Mouse (Mus musculus) stomach, postnatal 0 days (tissue): ENCODE measurements around the gene Galnt4. TPM values are rescaled to one million over a fixed set of nuclear protein-coding genes. Genes with fewer than 3 reads are reported as not detected.
"Not testable (repeated sequence)": the region's sequence is repeated elsewhere in the genome, so short reads cannot be mapped to it uniquely, and the experiment has no call there.

Experiments used
- ATAC-seq: fragments of 200-750 bp; cut with Nextera tagmentation; 2 replicates; pipeline ENCODE4 v1.8.0; 2017; ENCODE audit not compliant: low FRiP score, low TSS enrichment
- DNase-seq: peaks from one replicate; pipeline ENCODE4 v3.0.0-alpha.2; 2016; ENCODE audit warnings: low spot score
- H3K27ac ChIP-seq: fragments of 300-500 bp; sonication (generic); replicated peaks from 2 replicates; pipeline ENCODE4 v1.5.1; 2014; ENCODE audit warnings: mild to moderate bottlenecking, control low read depth
- H3K27me3 ChIP-seq: fragments of 300-500 bp; sonication (generic); 2 replicates; pipeline ENCODE4 v1.6.1; 2014; ENCODE audit warnings: low read length; ENCODE audit not compliant: control insufficient read depth, insufficient read depth
- H3K36me3 ChIP-seq: fragments of 300-500 bp; sonication (generic); 2 replicates; pipeline ENCODE4 v1.6.1; 2014; ENCODE audit warnings: low read length, mixed read lengths; ENCODE audit not compliant: control insufficient read depth, insufficient read depth
- H3K4me1 ChIP-seq: fragments of 300-500 bp; sonication (generic); replicated peaks from 2 replicates; pipeline ENCODE4 v1.6.1; 2014; ENCODE audit warnings: antibody characterized with exemption; ENCODE audit not compliant: control insufficient read depth, insufficient read depth
- H3K4me2 ChIP-seq: fragments of 300-500 bp; sonication (generic); replicated peaks from 2 replicates; pipeline ENCODE4 v1.6.1; 2014; ENCODE audit warnings: low read depth, mild to moderate bottlenecking, control low read depth, moderate library complexity
- H3K4me3 ChIP-seq: fragments of 300-500 bp; sonication (generic); 2 replicates; pipeline ENCODE4 v1.5.1; 2014; ENCODE audit warnings: low read depth, low read length, control low read depth
- H3K9ac ChIP-seq: fragments of 300-500 bp; sonication (generic); 2 replicates; pipeline ENCODE4 v1.6.1; 2014; ENCODE audit warnings: mild to moderate bottlenecking, low read length, control low read depth, mixed read lengths
- H3K9me3 ChIP-seq: fragments of 300-500 bp; sonication (generic); 2 replicates; pipeline ENCODE4 v1.6.1; 2016; ENCODE audit warnings: low read length; ENCODE audit not compliant: control insufficient read depth
- CTCF ChIP-seq: IDR thresholded peaks from 2 replicates; pipeline ENCODE4 v1.5.1; 2016; ENCODE audit warnings: antibody characterized with exemption, low read depth, mild to moderate bottlenecking, moderate library complexity
- EP300 ChIP-seq: optimal IDR thresholded peaks from 2 replicates; pipeline ENCODE3; 2016; ENCODE audit warnings: antibody characterized with exemption
- WGBS: fragments of 180-500 bp; shearing (Covaris S2); extraction: QIAGEN DNeasy Blood & Tissue Kit; methylation state at CpG from one replicate; pipeline ENCODE4 v1.1.7; 2014; 5-methylcytosine and 5-hydroxymethylcytosine counted together
- polyA plus RNA-seq: library from polyadenylated mRNA; unstranded; fragments of >200 nt; fragmentation: Nextera tagmentation; extraction: Ambion mirVana; gene quantifications from 2 replicates; pipeline ENCODE4 v1.2.1, GENCODE M21; 2015

Gene Galnt4
- polyA plus RNA-seq, 1 experiment from 2014 or later = 34.9 TPM

- no peak overlapping the region for H3K27ac ChIP-seq
- no peak overlapping the region for H3K9ac ChIP-seq
- WGBS = 63% methylated on average over 8 of the region's 8 CpGs
- H3K27me3 ChIP-seq = no peaks in the 10 kb centered on the region
- H3K4me3 ChIP-seq = no peak overlapping the region
- ATAC-seq (no peak; the same call in 1 of the 2 replicates), DNase-seq (no peak)
- no peaks in the 10 kb centered on the region for H3K9me3 ChIP-seq
- no peak overlapping the region for H3K4me2 ChIP-seq
- no peak for TF ChIP-seq EP300
- no peaks in the 10 kb centered on the region for H3K36me3 ChIP-seq
- H3K4me1 ChIP-seq = no peaks in the 10 kb centered on the region
These were observed 46.7 kb downstream of the Galnt4 start for GRCm38 (mm10) chr10:99154635-99155034.

GRCm38 (mm10) chr10:99156808-99157207 is 48.8 kb downstream of the Galnt4 start:
- no peak for TF ChIP-seq EP300
- TF ChIP-seq CTCF = peak; percentile 54
- no peaks in the 10 kb centered on the region for H3K27me3 ChIP-seq
- WGBS = 95% methylated on average over 5 of the region's 5 CpGs

GRCm38 (mm10) chr10:99157697-99158096 is 49.7 kb downstream of the Galnt4 start:
- DNase-seq, H3K9me3 ChIP-seq, H3K4me3 ChIP-seq, H3K36me3 ChIP-seq, H3K4me2 ChIP-seq, H3K9ac ChIP-seq, H3K27me3 ChIP-seq, H3K4me1 ChIP-seq, H3K27ac ChIP-seq, ATAC-seq: not testable (repeated sequence)
- 93% methylated on average over 10 of the region's 10 CpGs for WGBS

More at GRCm38 (mm10) chr10:99156808-99157207, 48.8 kb downstream of the Galnt4 start:
- ATAC-seq = no peak
- Histone ChIP-seq H3K4me1 (no peaks in the 10 kb centered on the region), H3K4me2 (no peak overlapping the region), H3K9me3 (no peaks in the 10 kb centered on the region), H3K36me3 (no peaks in the 10 kb centered on the region), H3K27ac (no peak overlapping the region), H3K4me3 (no peak overlapping the region), H3K9ac (no peak overlapping the region)
- DNase-seq = no peak

- H3K4me1 ChIP-seq = no peaks in the 10 kb centered on the region
- TF ChIP-seq CTCF (peak; percentile 76), EP300 (no peak)
- H3K4me3 ChIP-seq = no peak overlapping the region
- DNase-seq (no peak), ATAC-seq (no peak; the same call in 1 of the 2 replicates)
- no peaks in the 10 kb centered on the region for H3K36me3 ChIP-seq
- no peak overlapping the region for H3K9ac ChIP-seq
- H3K27ac ChIP-seq = no peak overlapping the region
- WGBS = 52% methylated on average over 8 of the region's 8 CpGs
- no peaks in the 10 kb centered on the region for H3K9me3 ChIP-seq
- no peak overlapping the region for H3K4me2 ChIP-seq
- no peaks in the 10 kb centered on the region for H3K27me3 ChIP-seq
These were observed 54.1 kb downstream of the Galnt4 start for GRCm38 (mm10) chr10:99161987-99162582.

Other genes starting within 250 kb of the Galnt4 start
- 84.4 and 99.6 TPM in 2 replicates for gene Atp2b1, start 193.8 kb upstream of the Galnt4 start, polyA plus RNA-seq
- 6.7 and 9.4 TPM in 2 replicates for gene Poc1b, start 1.1 kb upstream of the Galnt4 start, polyA plus RNA-seq
- not detected in 2 replicates for gene Phxr2, start 18.2 kb downstream of the Galnt4 start, polyA plus RNA-seq
- gene Dusp6, start 155.1 kb downstream of the Galnt4 start, polyA plus RNA-seq = 17.4 and 18.7 TPM in 2 replicates